Mouse (Mus musculus): Measurements from ENCODE around the gene Epha4.
A peak's percentile ranks its signal among the peaks of the same experiment; 100 is the strongest.

Epha4 gene

GRCm38 (mm10) chr1:77407417-77407816, 107.5 kb downstream of the Epha4 start:
- DNase-seq (ENCODE audit: low spot score), result no peak

- no peak for DNase-seq (ENCODE audit: low spot score)
These were observed 108.3 kb downstream of the Epha4 start for GRCm38 (mm10) chr1:77406631-77407030.

- peak; percentile 71 for DNase-seq (ENCODE audit: low spot score)
These were observed 110.4 kb downstream of the Epha4 start for GRCm38 (mm10) chr1:77404537-77404936.

- no peak for DNase-seq (ENCODE audit: low spot score)
These were observed 111.9 kb downstream of the Epha4 start for GRCm38 (mm10) chr1:77402942-77403341.

GRCm38 (mm10) chr1:77401465-77401864, 113.4 kb downstream of the Epha4 start:
- no peak for DNase-seq (ENCODE audit: low spot score)

- DNase-seq (ENCODE audit: low spot score), result no peak
These were observed 123.3 kb downstream of the Epha4 start for GRCm38 (mm10) chr1:77391590-77391989.

GRCm38 (mm10) chr1:77389069-77389468, 125.8 kb downstream of the Epha4 start:
- no peak for DNase-seq (ENCODE audit: low spot score)

GRCm38 (mm10) chr1:77388556-77388955, 126.3 kb downstream of the Epha4 start:
- no peak for DNase-seq (ENCODE audit: low spot score)

- no peak for DNase-seq (ENCODE audit: low spot score)
These were observed 129.3 kb downstream of the Epha4 start for GRCm38 (mm10) chr1:77385613-77386012.

- no peak for DNase-seq (ENCODE audit: low spot score)
These were observed 131.4 kb downstream of the Epha4 start for GRCm38 (mm10) chr1:77383466-77383865.

GRCm38 (mm10) chr1:77377550-77377980, 137.3 kb downstream of the Epha4 start:
- no peak for DNase-seq (ENCODE audit: low spot score)

- DNase-seq (ENCODE audit: low spot score), result no peak
These were observed 140.8 kb downstream of the Epha4 start for GRCm38 (mm10) chr1:77374054-77374453.

GRCm38 (mm10) chr1:77370921-77371320, 144.0 kb downstream of the Epha4 start:
- DNase-seq (ENCODE audit: low spot score), result no peak

GRCm38 (mm10) chr1:77369255-77369837, 145.5 kb downstream of the Epha4 start:
- DNase-seq (ENCODE audit: low spot score), result no peak

GRCm38 (mm10) chr1:77365850-77366249, 149.0 kb downstream of the Epha4 start:
- DNase-seq (ENCODE audit: low spot score), result no peak

- no peak for DNase-seq (ENCODE audit: low spot score)
These were observed 150.3 kb downstream of the Epha4 start for GRCm38 (mm10) chr1:77364596-77364995.

GRCm38 (mm10) chr1:77363848-77364247, 151.0 kb downstream of the Epha4 start:
- DNase-seq (ENCODE audit: low spot score), result no peak

- no peak for DNase-seq (ENCODE audit: low spot score)
These were observed 168.4 kb downstream of the Epha4 start for GRCm38 (mm10) chr1:77346459-77346858.

GRCm38 (mm10) chr1:77343792-77344191, 171.1 kb downstream of the Epha4 start:
- DNase-seq (ENCODE audit: low spot score), result no peak

- DNase-seq (ENCODE audit: low spot score), result no peak
These were observed 175.2 kb downstream of the Epha4 start for GRCm38 (mm10) chr1:77339701-77340100.

GRCm38 (mm10) chr1:77338346-77338745, 176.5 kb downstream of the Epha4 start:
- DNase-seq (ENCODE audit: low spot score), result peak; percentile 36

- no peak for DNase-seq (ENCODE audit: low spot score)
These were observed 178.0 kb downstream of the Epha4 start for GRCm38 (mm10) chr1:77336937-77337336.

- no peak for DNase-seq (ENCODE audit: low spot score)
These were observed 196.2 kb downstream of the Epha4 start for GRCm38 (mm10) chr1:77318597-77319127.

Data from embryo, embryonic 10 days (tissue).